Mouse (Mus musculus) fibroblast of lung, adult 2 months (primary cell): ENCODE measurements at regions not wholly inside any gene's neighbourhood (a gene's known extent, or its start where the extent isn't known, plus 50 kb on each side); places are given as distances from the start of the nearest gene placed in this dataset.
"Not testable (repeated sequence)": the region's sequence is repeated elsewhere in the genome, so short reads cannot be mapped to it uniquely, and the experiment has no call there.

ENCODE experiments used
- DNase-seq: peaks from one replicate; pipeline ENCODE4 v3.0.0-alpha.2; 2011; ENCODE audit warnings: low read depth

DNA sequence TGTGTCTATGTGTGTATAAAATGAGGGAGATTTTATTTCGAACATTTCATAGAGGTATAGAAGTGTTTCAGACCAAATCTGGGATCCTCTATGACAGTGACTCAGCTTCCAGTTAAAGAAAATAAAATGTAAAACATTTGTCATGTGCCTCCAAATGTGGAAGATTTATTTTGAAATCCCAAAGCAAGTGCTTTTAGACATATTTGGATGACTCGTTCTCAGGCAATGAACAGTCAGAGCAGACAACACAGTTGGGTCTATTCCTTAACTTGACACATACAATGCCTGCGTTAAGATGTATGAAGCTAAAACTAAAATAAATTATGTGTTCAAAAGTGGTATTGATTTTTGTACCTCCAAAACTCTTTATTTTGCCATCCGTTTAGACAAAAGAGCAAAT, 830.4 kb upstream of the Grm7 start:
- no peak for DNase-seq

DNA sequence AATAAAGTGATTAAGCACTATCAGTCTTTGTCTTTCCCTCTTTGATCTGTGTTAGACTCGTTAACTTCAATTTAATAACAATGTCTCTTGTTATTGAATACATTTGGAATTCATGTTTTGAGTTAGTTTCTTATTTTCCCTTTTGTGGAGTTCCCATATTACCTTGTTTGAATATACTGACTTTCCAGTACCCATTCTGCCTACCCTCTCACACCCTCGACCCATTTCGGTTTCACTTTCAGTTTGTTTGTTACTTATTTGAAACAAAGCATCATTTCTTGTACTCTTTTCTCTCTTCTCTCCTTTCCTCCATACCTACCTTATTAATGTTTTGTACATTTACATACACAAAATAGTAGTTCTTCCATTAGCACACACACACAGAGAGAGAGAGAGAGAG, 797.1 kb upstream of the Grm7 start:
- DNase-seq = no peak

GRCm38 (mm10) chr6:109855806-109856205, 789.6 kb upstream of the Grm7 start:
- no peak for DNase-seq

- no peak for DNase-seq
These were observed 782.0 kb upstream of the Grm7 start for GRCm38 (mm10) chr6:109863411-109863810.

DNA sequence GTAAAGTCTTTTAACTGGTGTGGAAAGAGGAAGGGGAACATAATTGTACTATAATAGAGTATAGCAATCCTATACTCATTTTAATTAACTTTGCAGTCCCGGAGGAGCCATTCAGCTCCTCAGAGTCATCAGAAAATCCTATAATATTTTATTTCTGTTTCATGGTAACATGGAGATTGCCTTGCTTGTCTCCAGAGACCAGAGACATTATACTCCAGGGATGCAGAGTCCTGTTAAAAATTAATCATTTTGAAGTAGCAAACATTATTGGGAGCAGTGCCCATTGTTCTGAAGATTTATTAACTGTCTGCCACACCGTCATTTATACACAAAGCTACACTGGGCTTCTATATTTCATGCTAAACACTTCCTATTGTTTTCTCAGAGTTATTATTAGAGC, 771.2 kb upstream of the Grm7 start:
- DNase-seq = no peak

- peak; percentile 7 for DNase-seq
These were observed 770.7 kb upstream of the Grm7 start for GRCm38 (mm10) chr6:109874625-109875040.

- not testable (repeated sequence) for DNase-seq
These were observed 769.8 kb upstream of the Grm7 start for GRCm38 (mm10) chr6:109875548-109875947.

DNA sequence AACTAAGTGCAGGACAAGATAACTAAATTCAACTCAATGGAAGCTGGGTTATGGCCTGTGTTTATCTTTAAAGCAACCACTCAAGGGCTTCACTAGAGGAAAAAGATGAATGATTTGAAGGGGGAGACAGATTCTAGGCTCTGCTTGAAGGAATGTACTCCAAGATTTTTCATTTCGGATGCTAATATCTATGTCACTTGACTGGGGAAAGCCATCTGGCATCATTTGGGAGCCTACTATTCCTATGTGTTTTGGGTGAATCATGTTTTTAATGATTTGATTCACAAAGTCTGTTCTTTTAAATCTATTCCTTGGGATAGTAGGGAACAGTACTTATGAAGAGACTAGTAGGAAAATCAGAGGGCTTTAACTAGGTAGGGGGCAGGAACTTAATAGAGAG, 766.2 kb upstream of the Grm7 start:
- no peak for DNase-seq

- no peak for DNase-seq
These were observed 721.6 kb upstream of the Grm7 start for GRCm38 (mm10) chr6:109923780-109924179.

- DNase-seq = no peak
These were observed 696.9 kb upstream of the Grm7 start for GRCm38 (mm10) chr6:109948491-109948890.

DNA sequence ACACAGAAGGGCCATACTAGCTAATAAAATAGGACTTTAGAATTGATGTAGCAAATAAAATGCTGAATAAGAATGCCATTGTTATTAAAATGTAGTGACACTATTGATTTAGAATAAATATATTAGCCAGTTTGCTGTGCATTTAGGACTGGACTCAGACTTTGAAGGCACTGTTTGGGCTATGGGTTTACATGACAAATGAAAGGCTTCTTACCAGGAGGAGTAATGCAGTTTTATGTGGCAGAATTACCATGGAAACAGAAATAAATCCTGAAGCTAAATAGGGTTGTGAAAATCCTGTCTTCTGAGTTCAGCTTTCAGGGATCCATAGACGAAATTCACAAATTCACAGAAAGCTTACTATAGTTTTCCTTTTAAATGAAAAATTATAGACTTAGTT, 696.5 kb upstream of the Grm7 start:
- DNase-seq = no peak

GRCm38 (mm10) chr6:109957901-109958300, 687.5 kb upstream of the Grm7 start:
- not testable (repeated sequence) for DNase-seq
